Mouse (Mus musculus) forebrain, embryonic 16.5 days (tissue): ENCODE results near the gene Olfr458. TPM values are rescaled to one million over a fixed set of nuclear protein-coding genes. Genes with fewer than 3 reads are reported as not detected.

Experiments
- polyA plus RNA-seq: library from polyadenylated mRNA; unstranded; fragments of >200 nt; fragmentation: Nextera tagmentation; extraction: Ambion mirVana; gene quantifications from 2 replicates; pipeline ENCODE4 v1.2.1, GENCODE M21; 2015

The Olfr458 gene
- polyA plus RNA-seq, 1 experiment from 2014 or later = not detected

Other genes starting within 250 kb of the Olfr458 start
- not detected in 2 replicates for gene Tas2r144, start 249.9 kb downstream of the Olfr458 start, polyA plus RNA-seq
- 8.2 and 10.1 TPM in 2 replicates for gene Gstk1, start 219.3 kb downstream of the Olfr458 start, polyA plus RNA-seq
- gene Tmem139, start 203.2 kb downstream of the Olfr458 start, polyA plus RNA-seq = 0.21 and 0.24 TPM in 2 replicates
- 62.1 and 72.2 TPM in 2 replicates for gene Casp2, start 200.2 kb downstream of the Olfr458 start, polyA plus RNA-seq
- gene Clcn1, start 178.5 kb downstream of the Olfr458 start, polyA plus RNA-seq = 1.6 and 2.0 TPM in 2 replicates
- 5.3 and 7.1 TPM in 2 replicates for gene Fam131b, start 140.6 kb downstream of the Olfr458 start, polyA plus RNA-seq
- gene Zyx, start 115.6 kb downstream of the Olfr458 start, polyA plus RNA-seq = 33.6 and 37.1 TPM in 2 replicates
- gene Epha1, start 91.9 kb downstream of the Olfr458 start, polyA plus RNA-seq = 0.14 and 0.27 TPM in 2 replicates
- gene Tas2r143, start 65.0 kb downstream of the Olfr458 start, polyA plus RNA-seq = not detected in 2 replicates
- gene Tas2r135, start 59.8 kb downstream of the Olfr458 start, polyA plus RNA-seq = not detected in 2 replicates
- gene Tas2r126, start 30.7 kb downstream of the Olfr458 start, polyA plus RNA-seq = not detected in 2 replicates
- not detected in 2 replicates for gene Olfr457, start 11.1 kb upstream of the Olfr458 start, polyA plus RNA-seq
- gene Olfr456, start 22.0 kb upstream of the Olfr458 start, polyA plus RNA-seq = not detected in 2 replicates
- gene Olfr455, start 82.4 kb upstream of the Olfr458 start, polyA plus RNA-seq = not detected in 2 replicates
- not detected in 2 replicates for gene Tcaf3, start 132.5 kb upstream of the Olfr458 start, polyA plus RNA-seq
- 1.0 and 1.6 TPM in 2 replicates for gene Tcaf2, start 180.1 kb upstream of the Olfr458 start, polyA plus RNA-seq
- 211 and 221 TPM in 2 replicates for gene Tcaf1, start 244.9 kb upstream of the Olfr458 start, polyA plus RNA-seq